Mouse (Mus musculus): ENCODE data around the gene 9330159F19Rik. TPM values are rescaled to one million over a fixed set of nuclear protein-coding genes. Genes with fewer than 3 reads are reported as not detected.

The 9330159F19Rik gene
- polyA plus RNA-seq, 1 experiment from 2014 or later: 24.5 TPM

DNA sequence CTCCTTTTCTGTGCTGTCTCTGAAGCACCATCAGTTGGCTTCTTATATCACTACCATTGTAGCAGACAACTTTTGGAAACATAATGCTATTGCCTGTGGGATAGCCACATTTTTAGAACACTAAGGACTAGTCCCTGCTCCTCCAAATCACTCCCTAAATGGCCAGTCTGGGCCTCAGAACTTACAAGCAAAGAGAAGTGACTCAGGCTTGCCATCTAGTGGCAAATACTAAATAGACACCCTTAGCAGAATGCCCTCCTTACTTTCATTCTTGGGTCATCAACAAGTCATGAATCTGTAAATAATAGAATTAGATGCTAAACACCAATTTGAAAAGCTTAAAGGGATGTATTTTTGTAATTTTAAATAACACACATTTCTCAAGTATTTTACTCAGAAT is 4.7 kb upstream of the 9330159F19Rik start:
- Histone ChIP-seq H3K36me3 (peaks cover 20% of the 10 kb centered on the region), H3K4me3 (no peak overlapping the region), H3K27me3 (no peaks in the 10 kb centered on the region), H3K4me2 (no peak overlapping the region), H3K27ac (replicated peaks) (no peak overlapping the region), H3K9me3 (no peaks in the 10 kb centered on the region), H3K9ac (no peak overlapping the region), H3K4me1 (replicated peaks) (peaks cover 11% of the 10 kb centered on the region; the same call in 1 of the 2 replicates)
- ATAC-seq (ENCODE audit: low read depth): peak; percentile 62; the same call in 1 of the 2 replicates

DNA sequence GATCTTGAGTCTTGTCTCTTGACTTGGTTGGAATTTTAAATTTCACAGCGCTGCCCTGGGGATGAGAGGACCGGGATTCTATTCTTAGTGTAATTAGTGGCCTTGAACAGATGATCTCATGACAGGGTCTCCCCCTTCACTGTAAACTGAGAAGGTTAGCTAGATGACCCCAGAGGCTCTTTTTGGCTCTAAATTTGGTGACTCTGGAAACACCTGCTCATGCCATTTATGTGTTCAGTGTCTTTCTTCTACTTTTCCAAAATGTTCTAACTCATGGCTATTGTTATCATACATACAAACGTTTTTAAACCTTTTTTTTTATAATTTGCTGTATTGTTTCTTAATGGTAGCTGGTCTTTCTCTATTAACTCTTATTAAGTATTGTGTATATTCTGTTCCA is 2.7 kb upstream of the 9330159F19Rik start:
- peaks cover 14% of the 10 kb centered on the region; the same call in 1 of the 2 replicates for H3K36me3 ChIP-seq
- peaks cover 12% of the 10 kb centered on the region; the same call in 1 of the 2 replicates for H3K4me1 ChIP-seq (replicated peaks)
- H3K9ac ChIP-seq: no peak overlapping the region
- H3K9me3 ChIP-seq: no peaks in the 10 kb centered on the region
- H3K4me2 ChIP-seq: no peak overlapping the region
- H3K4me3 ChIP-seq: no peak overlapping the region
- WGBS: 41% methylated on average over 3 of the region's 3 CpGs
- H3K27me3 ChIP-seq: no peaks in the 10 kb centered on the region
- no peak overlapping the region for H3K27ac ChIP-seq (replicated peaks)
- no peak for ATAC-seq (ENCODE audit: low read depth)

DNA sequence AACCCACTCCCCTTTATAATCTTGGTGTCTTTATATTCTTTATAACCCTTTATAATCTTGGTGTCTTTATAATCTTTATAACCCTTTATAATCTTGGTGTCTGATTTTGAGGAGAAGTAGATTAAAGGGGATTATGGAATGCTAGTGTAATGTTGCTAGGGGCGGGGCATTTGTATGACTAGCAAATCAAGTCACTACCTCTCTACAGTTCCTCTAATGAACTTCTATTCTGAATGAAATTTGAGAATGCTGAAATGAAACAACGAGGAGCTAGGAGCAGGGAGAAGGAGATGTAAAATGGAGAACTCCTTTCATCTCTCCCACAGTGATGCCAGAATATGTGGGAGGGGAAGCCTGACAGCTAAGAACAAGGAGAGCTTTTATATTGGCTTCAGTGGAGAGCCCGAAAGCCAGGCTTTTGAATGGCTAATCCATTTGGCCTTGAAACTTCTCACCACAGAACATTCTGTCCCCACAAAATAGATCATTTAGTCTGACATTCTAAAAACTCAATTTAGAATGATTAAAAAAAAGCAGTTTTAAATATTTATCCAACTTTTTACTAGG is 2.2 kb downstream of the 9330159F19Rik start:
- WGBS: 46% methylated on average over 3 of the region's 3 CpGs
- H3K27me3 ChIP-seq: no peaks in the 10 kb centered on the region
- no peak overlapping the region for H3K4me3 ChIP-seq
- no peak overlapping the region for H3K9ac ChIP-seq
- no peak for ATAC-seq (ENCODE audit: low read depth)
- H3K4me1 ChIP-seq (replicated peaks): peaks cover 10% of the 10 kb centered on the region; the same call in 1 of the 2 replicates
- H3K9me3 ChIP-seq: no peaks in the 10 kb centered on the region
- peaks cover 10% of the 10 kb centered on the region; the same call in 1 of the 2 replicates for H3K36me3 ChIP-seq
- H3K27ac ChIP-seq (replicated peaks): no peak overlapping the region
- no peak overlapping the region for H3K4me2 ChIP-seq

DNA sequence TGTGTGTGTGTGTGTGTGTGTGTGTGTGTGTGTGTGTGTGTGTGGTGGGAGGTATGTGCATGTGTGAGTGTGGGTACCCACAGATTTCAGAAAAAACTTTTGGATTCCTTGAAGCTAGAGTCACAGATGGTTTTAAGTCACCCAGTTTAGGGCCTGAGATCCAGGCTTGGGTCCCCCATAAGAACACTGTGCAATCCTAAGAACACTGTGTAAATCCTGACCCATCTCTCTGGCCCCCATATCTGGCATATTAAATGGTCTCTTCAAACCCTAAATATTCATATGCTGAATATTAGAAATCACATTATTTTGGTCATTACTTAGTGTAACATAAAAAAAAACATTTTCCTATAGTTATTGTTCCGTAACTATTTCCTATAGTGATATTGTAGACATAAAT is 5.6 kb downstream of the 9330159F19Rik start:
- WGBS: 98% methylated on average over 1 of the region's 1 CpGs
- H3K4me2 ChIP-seq: no peak overlapping the region

DNA sequence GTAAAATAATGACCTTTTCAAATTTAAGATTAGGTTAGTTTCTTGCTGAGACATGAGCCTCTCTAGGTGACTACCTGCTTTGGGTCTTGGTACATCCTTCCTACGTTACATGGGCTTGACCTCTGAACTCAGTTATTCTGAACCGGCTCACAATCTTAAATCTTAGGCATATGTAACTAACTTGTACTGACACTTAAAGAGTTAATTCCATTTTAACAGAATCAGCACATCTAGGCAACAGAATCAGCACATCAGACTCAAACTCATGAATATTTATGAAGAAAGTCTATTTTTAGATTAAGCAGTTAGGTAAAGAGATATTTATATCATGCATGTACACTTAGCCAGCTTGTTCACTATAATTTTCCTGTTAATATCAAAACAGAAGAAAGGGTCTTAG is 6.0 kb downstream of the 9330159F19Rik start:
- H3K36me3 ChIP-seq: peaks cover 18% of the 10 kb centered on the region
- peaks cover 3% of the 10 kb centered on the region; the same call in 1 of the 2 replicates for H3K4me1 ChIP-seq (replicated peaks)
- H3K9ac ChIP-seq: no peak overlapping the region
- WGBS: 75% methylated on average over 2 of the region's 2 CpGs
- H3K4me2 ChIP-seq: no peak overlapping the region
- H3K4me3 ChIP-seq: no peak overlapping the region
- ATAC-seq (ENCODE audit: low read depth): no peak; the same call in 1 of the 2 replicates
- H3K27ac ChIP-seq (replicated peaks): no peak overlapping the region
- no peaks in the 10 kb centered on the region for H3K9me3 ChIP-seq
- no peaks in the 10 kb centered on the region for H3K27me3 ChIP-seq

More for the DNA sequence above, 5.6 kb downstream of the 9330159F19Rik start:
- Histone ChIP-seq H3K27ac (replicated peaks) (no peak overlapping the region), H3K36me3 (peaks cover 13% of the 10 kb centered on the region), H3K27me3 (no peaks in the 10 kb centered on the region), H3K9ac (no peak overlapping the region), H3K9me3 (no peaks in the 10 kb centered on the region), H3K4me3 (no peak overlapping the region), H3K4me1 (replicated peaks) (peaks cover 3% of the 10 kb centered on the region; the same call in 1 of the 2 replicates)
- no peak for ATAC-seq (ENCODE audit: low read depth)

DNA sequence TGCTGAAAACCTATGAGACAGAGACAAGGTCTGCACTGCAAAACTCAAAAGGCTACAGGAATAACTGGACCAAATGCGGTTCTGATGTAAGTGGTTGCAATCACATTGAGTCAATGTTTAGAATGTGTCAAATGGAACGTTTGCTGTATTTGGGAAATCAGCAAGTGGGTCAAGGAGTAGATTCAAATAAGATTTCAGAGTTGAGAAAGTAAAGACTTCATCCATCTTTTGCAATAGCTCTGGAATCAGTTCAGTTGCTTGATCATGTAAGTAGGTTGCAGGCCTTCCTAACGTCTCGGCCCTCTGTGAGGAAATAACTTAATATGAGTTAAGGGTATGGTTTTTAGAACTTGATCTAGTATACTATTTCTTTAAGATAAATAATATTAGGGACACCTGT is 13.9 kb downstream of the 9330159F19Rik start:
- H3K4me3 ChIP-seq: no peak overlapping the region
- H3K9me3 ChIP-seq: no peaks in the 10 kb centered on the region
- H3K36me3 ChIP-seq: peaks cover 54% of the 10 kb centered on the region
- no peaks in the 10 kb centered on the region for H3K27me3 ChIP-seq
- H3K9ac ChIP-seq: no peak overlapping the region
- no peaks in the 10 kb centered on the region for H3K4me1 ChIP-seq (replicated peaks)
- no peak for ATAC-seq (ENCODE audit: low read depth)
- no peak overlapping the region for H3K27ac ChIP-seq (replicated peaks)
- WGBS: 92% methylated on average over 4 of the region's 4 CpGs
- H3K4me2 ChIP-seq: no peak overlapping the region

DNA sequence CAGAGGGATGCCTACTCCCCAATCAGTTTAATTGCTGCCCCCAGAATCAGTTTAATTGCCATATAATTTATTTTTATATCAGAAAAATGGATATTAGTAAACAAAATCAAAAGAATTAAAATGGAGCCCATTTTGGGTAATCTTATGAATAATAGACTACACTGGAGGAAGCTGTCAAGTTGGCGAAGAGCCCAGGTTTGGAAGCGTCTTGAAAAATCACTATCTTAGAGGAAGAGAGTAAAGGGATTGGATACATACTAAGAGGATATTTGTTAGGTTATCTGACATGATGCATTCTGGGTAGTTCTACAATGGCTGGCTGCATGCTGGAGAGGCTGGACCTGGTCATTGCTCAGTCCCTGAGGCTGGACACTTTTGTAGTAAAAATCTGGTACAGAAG is 19.8 kb downstream of the 9330159F19Rik start:
- Histone ChIP-seq H3K4me2 (no peak overlapping the region), H3K27ac (replicated peaks) (no peak overlapping the region), H3K4me3 (no peak overlapping the region), H3K27me3 (no peaks in the 10 kb centered on the region), H3K4me1 (replicated peaks) (no peaks in the 10 kb centered on the region), H3K9me3 (no peaks in the 10 kb centered on the region), H3K36me3 (peaks cover 35% of the 10 kb centered on the region), H3K9ac (no peak overlapping the region)
- ATAC-seq (ENCODE audit: low read depth): no peak
- WGBS: 87% methylated on average over 2 of the region's 2 CpGs

Other genes with a start within 250 kb of the 9330159F19Rik start
- not detected in 2 replicates for gene 2310057J18Rik, start 225.3 kb upstream of the 9330159F19Rik start, polyA plus RNA-seq (2015; fragmentation: Nextera tagmentation; extraction: Ambion mirVana)
- 91.9 and 109 TPM in 2 replicates for gene Soga3, start 67.8 kb upstream of the 9330159F19Rik start, polyA plus RNA-seq (2015; fragmentation: Nextera tagmentation; extraction: Ambion mirVana)
- gene Gm49353, start 12.7 kb upstream of the 9330159F19Rik start, polyA plus RNA-seq (2015; fragmentation: Nextera tagmentation; extraction: Ambion mirVana): 13.0 and 14.8 TPM in 2 replicates
- 25.5 and 26.7 TPM in 2 replicates for gene Echdc1, start 101.6 kb downstream of the 9330159F19Rik start, polyA plus RNA-seq (2015; fragmentation: Nextera tagmentation; extraction: Ambion mirVana)
- 84.3 and 88.8 TPM in 2 replicates for gene Rnf146, start 150.8 kb downstream of the 9330159F19Rik start, polyA plus RNA-seq (2015; fragmentation: Nextera tagmentation; extraction: Ambion mirVana)

All from neural tube, embryonic 13.5 days (tissue).